Mouse (Mus musculus) stomach, postnatal 0 days (tissue): ENCODE measurements around the gene Dtl.

Source experiments
- CTCF ChIP-seq: IDR thresholded peaks from 2 replicates; pipeline ENCODE4 v1.5.1; 2016; ENCODE audit warnings: antibody characterized with exemption, low read depth, mild to moderate bottlenecking, moderate library complexity
- EP300 ChIP-seq: optimal IDR thresholded peaks from 2 replicates; pipeline ENCODE3; 2016; ENCODE audit warnings: antibody characterized with exemption

GRCm38 (mm10) chr1:191585704-191586103, 10.4 kb upstream of the Dtl start:
- no peak for TF ChIP-seq EP300
- peak; percentile 54 for TF ChIP-seq CTCF
